Mouse (Mus musculus): ENCODE measurements around the gene Psg16.

The Psg16 gene

DNA sequence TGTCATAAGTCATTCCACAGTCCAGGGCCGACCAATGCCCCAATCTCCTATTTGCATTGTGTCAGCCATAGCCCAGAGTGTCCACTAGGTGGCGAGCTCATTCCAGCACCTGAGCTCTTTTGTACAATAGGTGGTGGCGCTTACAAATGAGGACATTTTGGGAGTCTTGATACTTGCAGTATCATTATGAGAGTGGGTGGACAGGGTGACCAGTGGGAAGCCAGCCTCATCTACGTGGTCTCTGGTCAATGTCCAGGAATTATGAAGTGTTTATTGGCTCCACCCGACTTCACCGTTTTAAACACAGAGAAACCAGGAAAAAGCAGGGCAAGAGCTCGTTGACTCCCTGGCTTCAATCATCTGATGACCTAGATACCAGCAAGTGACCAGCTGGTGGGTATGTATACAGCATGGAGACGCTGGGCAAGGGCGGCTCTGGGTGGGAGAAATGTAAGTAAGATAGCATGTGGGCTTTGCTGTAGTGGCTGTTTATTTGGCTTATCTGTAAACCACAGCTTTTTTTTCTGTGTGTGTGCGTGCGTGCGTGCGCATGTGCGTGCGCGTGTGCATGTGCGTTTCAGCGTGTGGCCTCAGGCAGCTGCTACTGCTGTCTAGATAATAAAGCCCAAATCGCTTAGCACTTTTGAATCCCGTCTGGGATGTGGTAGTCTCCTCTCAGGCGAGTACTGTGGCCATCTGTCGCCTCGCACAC is at the start of gene Psg16:
Psg16 (plus strand) TSS at position 137 of the 712 bp plus-strand sequence.
- peak; percentile 56 for DNase-seq

DNA sequence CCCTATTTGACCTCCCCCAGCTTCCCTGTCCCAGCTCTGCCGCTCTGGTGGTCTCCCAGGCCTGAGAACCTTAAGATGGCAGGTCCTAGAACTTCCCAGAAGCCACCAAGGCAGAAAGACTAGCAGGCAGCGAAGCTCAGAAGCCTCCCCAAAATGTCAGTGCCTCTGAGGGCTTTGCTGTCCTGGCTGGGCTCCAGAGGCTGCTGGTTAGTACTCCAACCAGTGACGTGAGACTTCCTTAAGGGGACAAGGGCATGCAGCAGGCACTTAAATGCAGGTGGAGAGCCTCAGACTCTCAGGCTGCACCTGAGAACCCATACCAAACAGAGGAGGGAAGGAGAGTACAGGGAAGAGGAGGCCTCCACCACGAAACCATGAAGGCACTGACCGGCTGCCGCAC is 49.7 kb upstream of the Psg16 start:
- no peak for DNase-seq

DNA sequence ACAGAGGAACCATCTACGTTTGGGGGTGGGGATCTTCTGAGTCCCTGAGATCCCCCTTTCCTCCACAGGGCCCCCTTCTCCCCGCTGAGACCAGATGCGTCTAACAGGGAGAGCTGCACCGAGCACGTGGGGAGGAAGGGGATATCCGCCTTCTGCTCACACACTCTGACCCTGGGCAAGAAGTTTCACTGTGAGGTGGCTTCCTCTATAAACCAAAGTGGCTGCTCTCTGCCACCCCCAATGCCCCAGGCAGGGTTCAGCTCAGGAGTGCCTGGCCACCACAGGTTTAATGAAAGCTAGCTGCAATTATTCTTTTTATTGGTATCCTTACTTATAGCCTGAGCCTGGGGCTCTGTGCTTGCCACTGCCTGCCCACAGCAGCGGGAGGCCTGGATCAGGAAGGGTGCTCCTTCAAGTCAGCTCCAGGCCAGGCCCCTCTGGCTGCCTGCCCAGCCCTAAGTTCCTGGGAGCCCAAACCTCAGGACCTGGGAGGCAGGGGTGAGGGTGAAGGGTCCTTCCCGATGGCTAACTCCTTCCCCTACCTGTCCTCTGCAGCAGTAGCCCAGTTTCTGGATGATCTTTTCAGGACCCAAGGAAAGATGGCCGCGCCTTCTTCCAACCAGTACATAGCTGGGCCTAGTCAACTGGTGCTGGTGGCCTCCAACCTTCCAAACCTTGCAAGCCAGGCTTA is 48.9 kb upstream of the Psg16 start:
- DNase-seq, result peak; percentile 64

DNA sequence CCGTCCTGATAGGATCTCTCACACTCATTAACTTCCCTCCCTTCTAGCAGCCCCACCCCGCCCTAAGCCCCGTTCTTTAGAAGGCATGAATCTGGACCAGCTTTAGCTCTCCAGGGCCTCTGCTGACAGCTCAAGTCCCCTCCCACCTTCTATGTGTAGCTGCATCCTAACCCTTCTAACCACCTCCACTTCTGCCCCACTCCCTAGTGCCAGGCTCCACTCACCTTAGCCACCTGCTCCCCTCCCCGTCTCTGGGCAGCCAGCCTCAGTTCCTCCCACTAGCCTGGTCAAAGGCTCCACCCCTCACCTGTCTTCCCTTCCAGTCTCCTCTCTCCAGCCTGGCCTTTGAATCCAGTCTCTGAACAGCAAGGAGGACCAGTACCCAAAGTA is 48.3 kb upstream of the Psg16 start:
- DNase-seq, result no peak

DNA sequence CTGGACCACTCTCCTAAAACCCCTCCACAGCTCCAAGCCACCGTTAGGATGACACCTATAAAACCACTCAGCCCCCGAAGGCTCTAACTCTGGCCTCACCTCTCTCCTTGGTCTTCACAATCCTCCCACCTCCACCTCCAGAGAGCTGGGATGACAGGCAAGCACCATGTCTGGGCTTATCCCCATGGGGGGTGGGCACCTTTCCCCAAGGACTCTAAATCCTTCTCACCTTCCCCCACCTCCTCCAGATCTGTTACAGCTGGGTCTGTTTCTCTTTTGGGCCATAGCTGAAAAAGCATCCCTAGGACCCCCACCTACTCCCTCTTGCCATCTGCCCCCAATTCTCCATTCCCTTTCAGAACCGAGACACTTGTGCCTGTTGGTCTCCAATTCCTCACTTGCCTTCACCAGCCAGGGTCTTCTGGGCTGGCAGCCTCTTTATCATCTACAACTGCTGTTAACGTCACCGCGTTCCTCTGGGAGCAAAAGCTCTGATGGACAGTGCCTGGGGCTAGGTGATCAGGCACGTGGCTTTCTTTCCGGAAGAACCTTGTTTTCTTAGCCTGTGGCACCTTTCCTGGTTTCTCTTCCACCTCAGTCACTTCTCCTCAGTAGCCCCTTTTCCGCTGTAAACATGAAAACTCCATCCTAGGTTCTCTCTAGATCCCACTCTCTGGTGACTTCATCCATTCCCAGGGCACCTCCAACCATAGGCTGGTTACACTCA is 47.8 kb upstream of the Psg16 start:
- no peak for DNase-seq

DNA sequence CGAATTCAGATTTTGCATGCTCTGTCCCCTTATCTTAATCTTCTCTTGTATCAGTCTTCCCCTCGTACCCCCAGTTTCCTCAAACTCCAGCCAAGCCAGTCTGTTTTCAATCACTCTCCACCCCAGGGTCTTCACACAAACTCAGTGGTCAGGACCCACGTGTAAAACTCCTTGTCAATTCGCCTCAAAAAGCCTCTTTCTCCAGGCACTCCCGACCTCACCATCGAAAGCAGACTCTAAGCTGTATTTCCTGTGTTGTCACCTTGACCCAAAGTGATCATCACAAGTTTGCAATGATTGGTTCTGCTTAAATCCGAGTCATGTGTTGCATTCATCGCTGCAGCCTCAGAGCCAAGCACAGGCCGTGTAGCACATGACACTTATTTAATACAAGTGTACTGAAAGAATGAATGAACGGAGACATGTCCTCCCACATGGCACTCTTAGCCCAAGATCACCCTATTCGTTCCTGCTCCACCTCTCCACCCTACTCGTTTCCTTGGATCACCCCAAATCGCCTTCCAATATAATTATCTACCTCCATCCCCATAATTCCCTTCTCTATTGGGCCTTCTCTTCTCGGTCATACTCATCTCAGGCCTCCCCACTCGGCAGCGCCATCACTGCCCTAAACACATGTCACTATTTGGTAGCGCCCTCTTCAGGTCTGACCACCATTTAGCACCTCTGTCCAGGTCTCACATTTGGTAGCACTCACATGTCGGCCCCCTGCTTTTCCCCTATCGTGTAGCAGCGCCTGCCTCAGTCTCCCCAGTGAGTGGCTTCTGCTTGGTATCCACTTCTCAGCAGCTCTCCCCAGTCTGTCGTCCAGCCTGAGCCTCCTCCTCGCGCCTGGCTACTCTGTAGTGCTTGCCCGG is 46.9 kb upstream of the Psg16 start:
- peak; percentile 57 for DNase-seq

DNA sequence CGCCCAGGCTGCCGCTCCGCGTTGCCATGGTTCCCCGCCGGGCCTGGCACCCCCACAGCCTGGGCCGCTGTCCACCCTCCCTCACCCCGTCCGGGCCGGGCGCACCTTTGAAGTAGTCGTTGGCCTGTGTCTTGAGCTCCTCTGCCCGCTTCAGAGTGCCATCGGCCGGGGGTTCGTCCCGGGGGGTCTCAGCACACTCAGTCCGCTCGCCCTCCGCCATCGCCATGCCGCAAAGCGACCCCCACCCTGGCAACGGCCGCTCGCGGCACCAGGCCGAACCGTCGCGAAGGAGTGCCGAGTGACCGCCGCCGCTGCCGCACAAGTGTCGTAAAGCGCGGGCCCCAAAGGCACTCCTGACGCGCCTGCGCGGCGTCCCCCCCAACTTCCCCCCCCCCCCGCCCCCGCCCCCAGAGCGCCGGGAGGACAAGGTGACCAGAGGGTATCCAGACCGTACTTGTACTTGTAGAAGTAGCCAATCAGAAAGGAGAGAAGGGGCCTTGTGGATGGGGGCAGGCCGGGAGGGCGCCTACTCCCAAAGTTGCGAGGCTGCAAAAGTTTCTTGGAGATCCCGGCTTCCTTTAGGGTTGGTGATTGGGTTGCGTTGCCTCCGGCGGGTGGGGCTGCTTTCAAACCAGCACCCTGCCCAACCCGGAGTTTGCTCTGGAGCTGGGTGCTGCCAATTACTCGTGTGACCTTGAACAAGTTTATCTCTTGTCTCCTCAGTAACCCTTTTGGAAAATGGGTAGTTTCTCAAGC is 46.1 kb upstream of the Psg16 start, which contains the start of gene Ppp5c:
Ppp5c (minus strand) TSS at position 337 of the 756 bp plus-strand sequence.
- DNase-seq, result peak; percentile 81

DNA sequence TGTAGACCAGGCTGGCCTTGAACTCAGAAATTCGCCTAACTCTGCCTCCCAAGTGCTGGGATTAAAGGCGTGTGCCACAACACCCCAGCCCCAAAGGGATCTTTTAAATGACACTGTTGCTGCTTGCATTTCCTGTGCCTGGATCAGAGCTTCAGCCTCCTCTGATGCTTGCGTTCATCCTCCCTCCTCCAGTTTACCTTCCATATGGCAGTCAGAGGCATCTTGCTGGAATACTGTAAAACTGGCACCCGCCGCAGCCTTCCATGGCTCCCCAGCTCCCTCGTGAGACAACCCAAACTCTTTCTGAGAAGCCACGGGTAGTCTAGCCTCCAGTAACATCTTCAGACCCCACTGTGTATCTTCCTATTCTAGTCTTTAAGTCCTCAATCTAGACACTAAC is 44.9 kb upstream of the Psg16 start:
- no peak for DNase-seq

DNA sequence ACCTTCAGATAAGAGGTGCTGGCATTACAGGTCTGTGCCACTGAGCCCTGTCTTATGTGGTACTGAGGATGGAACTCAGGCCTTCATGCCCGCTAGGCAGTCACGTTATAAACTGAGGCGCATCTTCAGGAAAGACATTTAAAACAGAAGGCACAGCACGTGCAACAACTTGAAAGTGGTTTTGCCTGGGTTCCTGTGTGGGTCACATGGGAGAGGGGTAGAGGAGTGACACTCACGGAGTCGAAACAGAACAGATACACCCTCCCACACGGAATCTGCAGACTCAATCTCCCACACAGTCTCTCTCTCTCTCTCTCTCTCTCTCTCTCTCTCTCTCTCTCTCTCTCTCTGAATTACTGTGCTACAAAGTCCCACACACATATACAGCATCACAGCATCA is 43.6 kb upstream of the Psg16 start:
- DNase-seq, result no peak

DNA sequence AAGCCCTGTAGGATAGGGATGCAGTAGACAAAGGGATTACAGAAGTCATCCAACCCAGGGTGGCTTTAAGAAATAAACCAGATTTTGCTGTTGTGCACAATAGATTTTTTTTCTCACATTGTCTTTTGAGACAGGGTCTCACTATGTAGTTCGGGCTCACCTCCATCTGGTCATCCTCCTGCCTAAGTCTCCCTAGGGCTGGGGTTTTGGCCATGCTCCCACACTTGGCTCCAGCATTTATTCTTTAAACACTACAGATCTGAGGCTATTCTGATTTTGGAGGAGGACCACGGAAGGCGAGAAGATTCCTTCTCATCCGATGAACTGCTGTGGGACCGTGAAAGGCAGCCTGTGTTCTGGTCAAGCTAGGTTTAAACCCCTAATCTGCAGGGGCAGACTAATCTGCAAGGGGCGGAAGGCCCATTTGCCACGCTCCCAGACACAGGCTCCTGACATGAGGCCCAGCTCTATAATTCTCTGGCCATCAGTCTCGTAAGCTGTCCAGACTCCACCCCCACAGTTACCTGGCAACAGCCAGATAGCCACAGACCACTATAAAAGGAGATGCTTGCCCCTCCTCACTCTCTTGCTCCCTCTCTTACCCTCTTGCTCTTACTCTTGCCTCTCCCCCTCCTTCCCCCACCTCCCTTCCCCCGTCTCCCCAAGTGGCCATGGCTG is 35.7 kb upstream of the Psg16 start:
- DNase-seq, result no peak

DNA sequence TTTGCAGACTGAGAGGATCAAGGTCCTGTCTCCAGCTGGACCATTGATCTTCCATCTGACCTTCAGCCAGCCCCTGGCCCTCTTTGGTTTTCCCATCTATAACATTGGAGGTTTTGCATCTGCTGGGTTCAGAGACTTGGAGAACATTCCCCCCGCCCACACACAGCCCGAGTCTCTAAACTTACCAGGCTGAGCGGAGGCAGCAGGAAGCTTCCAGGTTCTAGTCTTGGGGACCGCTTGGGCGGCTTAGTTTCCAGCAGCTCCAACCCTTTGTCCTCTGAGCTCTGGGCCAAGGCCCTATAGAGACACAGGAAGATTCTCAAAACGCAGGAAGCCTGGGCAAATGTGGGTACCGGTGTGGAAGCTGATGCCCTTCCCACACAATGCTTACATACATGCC is 34.5 kb upstream of the Psg16 start:
- no peak for DNase-seq

DNA sequence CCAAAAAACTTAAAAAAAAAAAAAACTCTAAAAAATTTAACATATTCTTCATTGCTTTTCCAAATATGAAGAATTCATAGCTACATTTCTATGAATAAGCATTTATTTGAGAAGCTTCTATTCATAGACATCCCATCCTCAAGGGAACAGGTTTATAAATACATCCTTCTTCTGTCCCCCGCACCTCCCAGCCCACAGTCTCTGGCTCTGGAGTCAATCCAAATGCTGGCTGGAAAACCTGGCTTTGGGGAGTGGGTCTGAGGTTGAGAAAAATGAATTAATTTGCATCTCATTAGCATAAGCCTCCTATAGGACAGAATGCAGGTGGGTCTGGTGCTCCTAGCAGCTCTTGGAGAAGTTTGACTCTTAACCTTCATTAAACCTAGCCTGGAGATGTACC is 28.1 kb upstream of the Psg16 start:
- no peak for DNase-seq

DNA sequence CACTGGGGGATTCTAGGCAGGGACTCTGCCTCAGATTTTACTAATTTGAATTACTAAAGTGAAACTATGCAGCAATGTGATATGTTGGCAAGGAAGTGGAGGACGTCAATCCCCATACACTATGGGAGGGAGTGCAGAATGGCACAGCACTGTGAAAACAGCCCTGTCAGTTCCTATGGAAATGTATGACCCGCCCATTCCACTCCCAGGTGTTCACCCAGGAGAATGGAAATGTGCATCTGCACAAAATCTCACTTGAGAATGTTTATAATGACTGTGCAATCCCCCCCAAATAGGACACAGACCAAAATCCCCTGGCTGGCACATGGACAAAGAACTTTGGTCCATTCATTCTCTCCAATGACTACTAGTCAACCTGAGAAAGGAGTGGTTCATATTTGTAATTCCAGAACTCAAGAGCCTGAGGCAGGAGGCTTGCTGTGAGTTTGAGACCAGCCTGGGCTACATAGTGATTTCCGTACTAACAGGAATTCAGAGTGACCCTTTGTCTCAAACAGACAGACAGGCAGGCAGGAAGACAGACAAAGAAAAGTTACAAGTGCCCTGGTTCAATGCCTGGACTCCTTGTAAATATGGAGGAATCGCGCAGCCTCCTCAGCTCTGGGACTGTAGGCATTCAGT is 26.7 kb upstream of the Psg16 start:
- no peak for DNase-seq

DNA sequence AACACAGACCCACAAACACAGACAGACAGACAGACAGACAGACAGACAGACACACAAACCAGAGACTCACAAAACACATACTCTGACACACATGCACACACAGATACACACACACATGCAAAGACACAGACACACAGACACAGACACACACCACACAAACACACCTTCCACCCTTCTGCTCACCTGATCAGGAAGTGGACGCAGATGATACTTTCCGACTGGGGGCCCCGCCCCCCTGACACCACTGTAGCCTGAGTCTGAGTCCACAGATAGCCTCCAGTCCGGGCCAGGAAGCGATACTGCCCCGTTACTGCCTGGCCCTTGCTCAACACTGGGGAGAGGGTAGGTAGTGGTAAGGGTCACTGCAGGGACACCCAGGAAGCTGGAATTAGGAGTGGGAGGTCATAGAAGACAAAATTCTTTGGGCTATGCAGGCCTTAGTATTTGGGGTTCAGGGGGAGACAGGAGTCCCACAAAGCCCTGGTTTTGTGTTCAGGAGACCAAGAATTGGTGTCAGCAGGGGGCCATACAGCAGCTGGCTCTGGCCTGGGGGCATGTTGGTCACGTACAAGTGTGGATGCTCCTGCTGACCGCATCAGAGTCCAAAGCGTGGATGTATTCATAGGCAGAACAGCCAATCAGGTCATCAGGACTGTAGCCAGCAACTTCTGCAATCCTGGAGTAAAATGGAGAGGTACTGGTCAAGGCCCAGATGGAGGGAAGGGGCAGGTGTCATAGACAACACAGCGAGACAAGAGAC is 25.2 kb upstream of the Psg16 start:
- no peak for DNase-seq

DNA sequence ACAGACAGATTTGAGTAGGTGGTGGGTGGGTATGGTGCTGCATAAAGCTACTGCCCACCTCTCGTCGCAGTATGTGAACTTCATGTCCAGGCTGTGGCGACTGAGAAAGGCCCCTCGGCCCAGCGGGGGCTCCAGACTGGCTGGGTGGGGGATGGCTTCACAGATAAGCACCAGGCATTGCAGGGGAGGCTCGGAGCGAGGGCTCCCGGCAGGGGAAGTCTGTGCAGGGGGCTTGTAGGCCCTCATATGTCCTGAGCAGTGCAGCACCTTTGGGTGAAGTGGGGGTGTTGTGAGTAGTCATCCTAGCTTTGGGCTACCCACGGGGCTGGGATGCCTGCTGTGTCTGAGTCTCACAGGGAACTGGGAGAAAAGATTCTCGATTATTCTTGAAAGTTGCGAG is 23.3 kb upstream of the Psg16 start:
- no peak for DNase-seq

DNA sequence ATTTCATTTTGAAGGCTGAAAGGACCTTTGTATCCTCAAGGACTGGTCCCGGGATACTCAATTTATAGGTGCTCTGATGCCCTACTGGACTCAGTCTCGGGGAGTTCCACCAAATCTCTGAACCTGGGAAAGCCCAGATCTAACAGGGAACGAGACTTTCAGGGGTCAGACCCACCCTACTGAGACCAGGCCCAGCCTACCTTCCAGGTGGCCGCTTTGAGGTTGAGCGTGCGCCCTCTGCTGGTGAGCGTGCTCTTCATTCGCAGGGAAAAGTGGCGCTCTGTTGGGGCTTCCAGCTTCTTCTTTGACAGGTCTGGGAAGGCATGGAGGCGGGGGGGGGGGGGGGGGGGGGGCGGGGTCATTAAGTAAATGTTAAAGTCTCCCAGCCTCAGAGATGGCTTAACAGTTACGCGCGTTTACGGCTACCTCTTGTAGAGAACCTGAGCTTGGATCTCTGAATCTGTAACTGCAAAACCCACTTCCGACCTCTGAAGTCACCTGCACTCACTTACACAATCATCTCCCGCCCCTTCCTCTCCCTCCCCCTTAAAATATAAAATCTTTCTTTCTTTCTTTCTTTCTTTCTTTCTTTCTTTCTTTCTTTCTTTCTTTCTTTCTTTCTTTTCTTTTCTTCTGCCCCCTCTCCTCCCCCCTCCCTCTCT is 22.8 kb upstream of the Psg16 start:
- DNase-seq, result peak; percentile 77

DNA sequence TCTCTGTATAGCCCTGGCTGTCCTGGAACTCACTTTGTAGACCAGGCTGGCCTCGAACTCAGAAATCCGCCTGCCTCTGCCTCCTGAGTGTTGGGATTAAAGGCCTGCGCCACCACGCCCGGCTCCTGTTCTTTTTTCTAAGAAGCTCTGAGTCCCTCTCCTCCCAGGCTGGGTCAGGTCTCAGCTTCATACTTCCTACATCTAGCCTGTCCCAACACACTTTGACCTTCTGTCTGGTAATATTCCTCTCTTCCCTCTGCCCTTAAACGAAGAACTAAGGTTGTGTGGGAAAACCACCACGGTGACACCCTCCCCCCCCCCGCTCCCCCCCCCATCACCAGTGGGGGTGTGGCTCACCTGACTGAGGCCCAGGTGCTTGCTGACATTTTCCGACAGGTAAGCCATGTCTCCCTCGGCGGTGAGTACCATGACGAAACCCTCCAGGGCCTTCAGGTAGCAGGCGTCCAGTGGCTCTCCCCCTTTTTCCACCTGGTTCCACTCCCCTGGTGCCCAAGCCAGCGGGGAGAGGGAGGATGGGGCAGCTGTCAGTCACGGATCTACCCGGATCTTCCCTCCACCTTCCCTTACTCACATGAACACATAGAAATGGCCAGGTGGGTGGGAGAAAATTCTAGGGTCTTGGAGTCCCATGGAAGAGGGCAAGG is 19.4 kb upstream of the Psg16 start:
- DNase-seq, result no peak

DNA sequence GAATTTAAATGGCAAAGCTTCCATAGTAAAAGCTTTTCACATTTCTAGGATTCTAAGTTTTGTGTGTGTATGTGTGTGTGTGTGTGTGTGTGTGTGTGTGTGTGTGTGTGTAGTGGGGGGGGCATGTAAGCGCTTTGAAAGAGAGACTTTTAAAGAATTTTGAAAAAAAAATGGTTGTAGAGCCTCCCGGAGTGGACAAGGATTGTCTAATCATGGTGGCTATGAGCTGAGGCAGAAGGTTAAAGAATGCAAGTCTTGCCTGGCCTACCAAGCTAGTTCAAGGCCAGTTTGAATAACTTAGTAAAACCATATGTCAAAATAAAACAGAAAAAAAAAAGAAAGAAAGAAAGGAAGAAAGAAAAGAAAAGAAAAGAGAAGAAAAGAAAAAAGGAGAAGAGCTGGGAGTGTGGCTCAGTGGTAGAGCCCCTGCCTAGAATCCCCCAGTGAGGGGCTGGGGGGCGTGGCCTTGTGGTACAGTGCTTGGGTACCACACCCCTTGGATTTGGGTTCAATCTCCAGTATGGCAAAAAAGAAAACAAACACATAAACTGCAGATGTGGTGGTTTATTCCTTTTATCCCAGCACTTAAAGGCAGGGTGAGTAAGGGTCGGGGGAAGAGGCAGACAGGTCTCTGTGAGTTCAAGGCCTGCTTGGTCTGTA is 18.4 kb upstream of the Psg16 start:
- no peak for DNase-seq

All from thymus, postnatal 25 days (tissue).